Mouse (Mus musculus) forebrain, embryonic 12.5 days (tissue): ENCODE data around the gene Ube2z. TPM values are rescaled to one million over a fixed set of nuclear protein-coding genes. Genes with fewer than 3 reads are reported as not detected.

Experiments
- ATAC-seq: fragments of 200-750 bp; cut with Nextera tagmentation; 2 replicates; pipeline ENCODE4 v1.8.0; 2017; ENCODE audit warnings: moderate TSS enrichment; ENCODE audit not compliant: low FRiP score
- H3K27ac ChIP-seq: fragments of 300-500 bp; sonication (generic); 2 replicates; pipeline ENCODE4 v1.5.1; 2016; ENCODE audit warnings: mild to moderate bottlenecking
- H3K27me3 ChIP-seq: fragments of 300-500 bp; sonication (generic); 2 replicates; pipeline ENCODE4 v1.6.1; 2016; ENCODE audit warnings: mild to moderate bottlenecking
- H3K36me3 ChIP-seq: fragments of 300-500 bp; sonication (generic); replicated peaks from 2 replicates; pipeline ENCODE4 v1.6.1; 2016; ENCODE audit warnings: mild to moderate bottlenecking
- H3K4me1 ChIP-seq: fragments of 300-500 bp; sonication (generic); 2 replicates; pipeline ENCODE4 v1.6.1; 2016
- H3K4me2 ChIP-seq: fragments of 300-500 bp; sonication (generic); 2 replicates; pipeline ENCODE4 v1.6.1; 2016; ENCODE audit warnings: mild to moderate bottlenecking, moderate library complexity
- H3K4me3 ChIP-seq: fragments of 300-500 bp; sonication (generic); replicated peaks from 2 replicates; pipeline ENCODE4 v1.5.1; 2016; ENCODE audit warnings: mild to moderate bottlenecking
- H3K9ac ChIP-seq: fragments of 300-500 bp; sonication (generic); 2 replicates; pipeline ENCODE4 v1.6.1; 2016; ENCODE audit warnings: mild to moderate bottlenecking
- H3K9me3 ChIP-seq: fragments of 300-500 bp; sonication (generic); 2 replicates; pipeline ENCODE4 v1.6.1; 2016
- WGBS: fragments of 180-500 bp; shearing (Covaris S2); methylation state at CpG from one replicate; pipeline ENCODE4 v1.1.7; 2016; 5-methylcytosine and 5-hydroxymethylcytosine counted together
- polyA plus RNA-seq: library from polyadenylated mRNA; unstranded; fragments of >200 nt; fragmentation: Nextera tagmentation; extraction: Ambion mirVana; gene quantifications from 2 replicates; pipeline ENCODE4 v1.2.1, GENCODE M21; 2016

Ube2z gene
- polyA plus RNA-seq, 1 experiment from 2014 or later: 30.4 TPM

DNA sequence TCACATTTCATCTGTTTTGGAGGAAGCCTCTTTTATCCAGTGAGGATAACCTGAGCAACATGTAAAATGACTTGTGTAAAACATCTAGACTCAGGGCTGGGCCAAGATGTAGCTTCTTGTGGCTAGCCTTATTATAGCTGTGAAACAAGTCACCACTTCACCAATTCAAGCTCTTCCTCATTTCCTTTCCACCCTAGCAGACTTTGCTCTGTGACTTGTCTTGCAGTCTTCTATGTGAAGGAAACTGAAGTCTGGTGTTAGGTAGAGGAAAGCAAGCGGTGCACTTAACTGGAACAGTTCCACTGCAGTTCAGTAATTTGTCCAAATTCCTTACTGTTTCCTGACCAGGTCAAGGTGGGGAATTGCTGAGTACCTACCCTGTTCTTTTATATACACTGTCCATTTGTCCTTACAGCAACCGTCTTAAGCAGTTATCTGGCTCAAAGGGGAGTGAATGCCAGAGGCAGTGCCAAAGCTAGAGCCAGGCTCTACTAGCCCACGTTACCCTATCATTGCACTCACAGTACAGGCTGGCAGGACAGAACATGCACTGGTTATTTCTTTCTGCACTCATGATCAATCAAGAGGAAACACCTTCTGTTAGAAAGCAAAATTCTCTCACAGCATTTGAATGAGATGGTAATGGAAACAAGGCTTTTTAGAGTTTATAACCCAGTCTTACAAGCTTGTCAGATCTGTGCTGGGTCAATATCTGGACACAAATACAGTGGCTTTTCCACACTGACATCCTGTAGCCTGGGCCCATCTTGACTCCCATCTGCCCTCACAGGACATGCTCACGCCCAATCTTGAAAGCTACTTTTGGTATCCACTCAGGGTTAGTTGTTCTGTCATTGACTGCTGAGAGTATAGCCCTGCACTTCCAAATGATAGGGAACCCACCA lies 17.5 kb downstream of the Ube2z start:
- Histone ChIP-seq H3K4me2 (no peak overlapping the region), H3K36me3 (peaks cover 83% of the 10 kb centered on the region), H3K27me3 (no peaks in the 10 kb centered on the region), H3K9ac (no peak overlapping the region), H3K9me3 (no peaks in the 10 kb centered on the region), H3K27ac (no peak overlapping the region), H3K4me1 (no peaks in the 10 kb centered on the region), H3K4me3 (no peak overlapping the region)
- no peak for ATAC-seq
- 88% methylated on average over 4 of the region's 4 CpGs for WGBS

DNA sequence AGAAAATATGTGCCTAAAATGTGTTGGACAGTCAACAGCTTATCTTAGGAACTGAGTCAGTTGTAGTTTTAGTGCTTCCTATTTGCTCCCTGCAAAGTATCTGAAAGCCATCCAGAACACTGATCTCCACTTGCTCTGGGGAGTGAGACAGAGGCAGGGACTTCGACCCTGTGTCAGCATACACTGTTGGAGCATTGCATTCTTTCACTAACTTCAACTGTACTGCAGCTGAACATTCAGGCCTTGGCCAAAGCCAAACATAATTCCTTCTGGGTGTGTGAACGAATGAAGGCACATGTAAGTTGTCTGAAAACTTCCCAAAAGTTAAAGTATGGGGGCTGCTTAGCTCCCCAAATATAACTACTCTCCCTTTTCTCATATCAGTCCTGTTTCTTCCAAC lies 18.4 kb downstream of the Ube2z start:
- Histone ChIP-seq H3K27me3 (no peaks in the 10 kb centered on the region), H3K9me3 (no peaks in the 10 kb centered on the region), H3K36me3 (peaks cover 77% of the 10 kb centered on the region), H3K9ac (no peak overlapping the region), H3K4me3 (no peak overlapping the region), H3K27ac (no peak overlapping the region), H3K4me1 (no peaks in the 10 kb centered on the region), H3K4me2 (no peak overlapping the region)
- no peak for ATAC-seq
- 88% methylated on average over 2 of the region's 2 CpGs for WGBS

GRCm38 (mm10) chr11:96046028-96046427 lies 19.2 kb downstream of the Ube2z start:
- Histone ChIP-seq H3K9me3 (no peaks in the 10 kb centered on the region), H3K9ac (no peak overlapping the region), H3K4me3 (no peak overlapping the region), H3K36me3 (peaks cover 73% of the 10 kb centered on the region), H3K4me2 (no peak overlapping the region), H3K27me3 (no peaks in the 10 kb centered on the region), H3K4me1 (no peaks in the 10 kb centered on the region), H3K27ac (no peak overlapping the region)
- ATAC-seq: no peak
- WGBS: 88% methylated on average over 8 of the region's 8 CpGs

DNA sequence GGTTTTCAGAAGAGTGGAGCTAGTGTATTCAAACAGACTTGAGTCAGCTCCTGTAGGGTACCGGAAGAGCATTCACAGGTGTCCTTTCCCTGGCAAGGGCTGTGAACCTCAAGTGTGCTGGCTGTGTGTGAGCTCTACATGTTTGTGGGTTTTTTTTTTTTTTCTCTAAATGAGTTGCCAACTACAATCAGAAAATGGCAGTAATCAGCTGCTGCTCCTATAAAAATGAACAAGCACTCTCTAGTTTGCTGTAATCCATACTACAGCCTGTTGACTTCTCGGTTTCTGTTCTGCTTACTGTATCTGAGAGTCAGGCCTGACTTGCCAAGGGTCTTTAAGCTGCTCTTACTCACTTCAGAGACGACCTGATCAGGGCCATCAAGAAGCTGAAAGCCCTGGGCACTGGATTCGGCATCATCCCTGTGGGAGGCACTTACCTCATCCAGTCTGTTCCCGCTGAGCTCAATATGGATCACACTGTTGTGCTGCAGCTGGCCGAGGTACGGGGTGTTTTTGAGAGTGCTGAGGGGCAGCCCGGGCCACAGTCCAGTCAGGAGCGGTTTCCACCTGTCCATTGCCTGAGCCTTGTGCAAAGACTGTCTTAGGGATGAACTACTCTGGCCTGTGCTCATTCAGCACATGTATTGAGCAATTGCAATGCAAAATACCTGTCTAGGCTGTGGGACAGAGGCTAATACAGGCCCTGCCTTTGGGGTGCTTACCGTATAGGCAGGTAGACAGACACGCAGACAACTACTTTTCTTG lies 20.2 kb downstream of the Ube2z start:
- Histone ChIP-seq H3K4me1 (no peaks in the 10 kb centered on the region), H3K9ac (no peak overlapping the region), H3K27me3 (no peaks in the 10 kb centered on the region), H3K4me2 (no peak overlapping the region), H3K27ac (no peak overlapping the region), H3K9me3 (no peaks in the 10 kb centered on the region), H3K36me3 (peaks cover 67% of the 10 kb centered on the region), H3K4me3 (no peak overlapping the region)
- WGBS: 88% methylated on average over 11 of the region's 11 CpGs
- no peak for ATAC-seq

DNA sequence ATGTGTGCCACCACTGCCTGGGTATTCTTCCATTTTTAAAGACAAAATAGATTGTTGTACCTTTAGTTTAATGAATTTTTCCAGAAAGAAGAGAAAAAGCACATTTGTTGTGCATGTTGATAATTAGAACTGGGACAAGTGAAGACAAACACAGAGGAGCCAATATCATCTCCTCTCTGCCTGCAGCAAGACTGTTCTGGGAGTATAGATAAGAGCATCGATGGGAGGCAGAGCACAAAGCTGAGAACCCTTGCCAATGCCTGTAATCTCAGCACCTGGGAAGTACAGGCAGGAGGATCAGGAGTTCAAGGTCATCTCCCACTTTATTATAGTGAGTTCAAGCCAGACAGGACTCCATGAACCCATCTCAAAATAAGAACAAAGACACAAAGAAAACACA lies 26.6 kb downstream of the Ube2z start:
- Histone ChIP-seq H3K4me2 (no peak overlapping the region), H3K27me3 (no peaks in the 10 kb centered on the region), H3K9me3 (no peaks in the 10 kb centered on the region), H3K9ac (no peak overlapping the region), H3K4me1 (peaks cover 15% of the 10 kb centered on the region), H3K36me3 (peaks cover 29% of the 10 kb centered on the region), H3K27ac (no peak overlapping the region), H3K4me3 (no peak overlapping the region)
- 100% methylated on average over 1 of the region's 1 CpGs for WGBS
- ATAC-seq: no peak

GRCm38 (mm10) chr11:96037499-96037898 lies 27.7 kb downstream of the Ube2z start:
- Histone ChIP-seq H3K36me3 (peaks cover 25% of the 10 kb centered on the region), H3K4me1 (peaks cover 15% of the 10 kb centered on the region), H3K4me3 (no peak overlapping the region), H3K4me2 (no peak overlapping the region), H3K9ac (no peak overlapping the region), H3K27me3 (no peaks in the 10 kb centered on the region), H3K27ac (no peak overlapping the region), H3K9me3 (no peaks in the 10 kb centered on the region)
- whole genome bisulfite sequencing: 91% methylated on average over 5 of the region's 5 CpGs
- ATAC-seq: no peak

- no peaks in the 10 kb centered on the region for H3K9me3 ChIP-seq
- peaks cover 15% of the 10 kb centered on the region for H3K4me1 ChIP-seq
- ATAC-seq: peak; percentile 23
- 10% methylated on average over 6 of the region's 6 CpGs for WGBS
- peaks cover 14% of the 10 kb centered on the region for H3K36me3 ChIP-seq
- H3K4me3 ChIP-seq: peak overlapping the region; percentile 78
- H3K27me3 ChIP-seq: 0 out of 2 replicates have a peak, but pooled peaks cover 6% of the 10 kb centered on the region
- H3K4me2 ChIP-seq: peak overlapping the region; percentile 98
- H3K9ac ChIP-seq: peak overlapping the region; percentile 74
- peak overlapping the region; percentile 50; the same call in 1 of the 2 replicates for H3K27ac ChIP-seq
Observed at GRCm38 (mm10) chr11:96035133-96035532, 30.1 kb downstream of the Ube2z start.

DNA sequence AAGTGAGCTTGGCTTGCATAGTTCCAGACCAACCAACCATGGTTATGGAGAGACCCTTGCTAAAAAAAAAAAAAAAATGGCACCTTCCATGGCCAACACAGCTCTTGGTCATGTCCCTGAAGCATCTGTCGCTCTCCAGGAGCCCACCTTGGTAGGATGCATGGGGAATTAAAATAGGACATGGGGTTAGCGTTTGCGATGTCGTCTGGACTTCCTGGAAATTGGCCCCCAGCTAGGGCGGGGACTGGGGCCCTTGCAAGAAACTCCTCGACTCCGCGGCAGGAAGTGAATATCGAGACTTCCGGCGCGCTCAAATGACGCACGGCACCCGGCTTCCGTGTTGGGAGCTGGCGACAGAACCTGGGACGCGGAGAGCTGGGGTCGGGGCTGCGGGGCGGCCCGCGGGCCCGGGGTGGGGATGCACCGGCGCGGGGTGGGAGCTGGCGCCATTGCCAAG lies 30.6 kb downstream of the Ube2z start, which contains the start of gene Snf8:
Snf8 (plus strand) TSS at position 290 of the 457 bp plus-strand sequence.
- ATAC-seq: peak; percentile 75; the same call in 1 of the 2 replicates
- peaks cover 10% of the 10 kb centered on the region for H3K36me3 ChIP-seq
- peak within 1 kb of the TSS; percentile 74 for H3K9ac ChIP-seq
- H3K4me3 ChIP-seq: peak within 1 kb of the TSS; percentile 78
- peak within 1 kb of the TSS; percentile 98 for H3K4me2 ChIP-seq
- WGBS: 1% methylated on average over 29 of the region's 29 CpGs
- H3K27ac ChIP-seq: peak within 1 kb of the TSS; percentile 50; the same call in 1 of the 2 replicates
- 0 out of 2 replicates have a peak, but pooled peaks cover 11% of the 10 kb centered on the region for H3K27me3 ChIP-seq
- peaks cover 15% of the 10 kb centered on the region for H3K4me1 ChIP-seq
- no peaks in the 10 kb centered on the region for H3K9me3 ChIP-seq

DNA sequence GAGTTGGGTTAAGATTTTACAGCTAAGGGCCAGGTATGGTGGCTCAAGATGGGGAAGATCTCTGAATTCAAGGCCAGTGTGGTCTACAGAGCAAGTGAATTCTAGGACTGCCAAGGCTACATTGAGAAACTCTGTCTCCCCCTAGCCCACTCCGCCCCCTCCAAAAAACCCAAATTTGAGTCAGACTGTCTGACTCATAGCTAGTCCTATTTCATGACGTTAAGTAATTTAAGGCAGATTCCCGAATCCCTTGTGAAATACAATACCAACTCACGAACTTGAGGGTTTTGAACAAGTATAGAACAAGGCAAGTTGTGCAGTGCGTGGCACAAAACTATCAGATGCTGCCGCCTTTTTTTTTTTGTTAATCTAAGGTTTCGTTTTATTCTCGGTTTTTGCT lies 31.1 kb downstream of the Ube2z start:
- H3K9me3 ChIP-seq: no peaks in the 10 kb centered on the region
- ATAC-seq: no peak
- no peak overlapping the region for H3K27ac ChIP-seq
- peak overlapping the region; percentile 98 for H3K4me2 ChIP-seq
- 0 out of 2 replicates have a peak, but pooled peaks cover 11% of the 10 kb centered on the region for H3K27me3 ChIP-seq
- H3K9ac ChIP-seq: peak overlapping the region; percentile 74; the same call in 1 of the 2 replicates
- H3K4me3 ChIP-seq: peak overlapping the region; percentile 78
- peaks cover 15% of the 10 kb centered on the region for H3K4me1 ChIP-seq
- H3K36me3 ChIP-seq: peaks cover 6% of the 10 kb centered on the region
- 47% methylated on average over 8 of the region's 8 CpGs for WGBS

- Histone ChIP-seq H3K9ac (no peak overlapping the region), H3K4me1 (peaks cover 15% of the 10 kb centered on the region), H3K27me3 (0 out of 2 replicates have a peak, but pooled peaks cover 11% of the 10 kb centered on the region), H3K36me3 (no peaks in the 10 kb centered on the region), H3K9me3 (no peaks in the 10 kb centered on the region), H3K4me3 (no peak overlapping the region), H3K4me2 (no peak overlapping the region), H3K27ac (no peak overlapping the region)
- no peak for ATAC-seq
- WGBS: 100% methylated on average over 2 of the region's 3 CpGs
Observed at GRCm38 (mm10) chr11:96033264-96033663, 31.9 kb downstream of the Ube2z start.

DNA sequence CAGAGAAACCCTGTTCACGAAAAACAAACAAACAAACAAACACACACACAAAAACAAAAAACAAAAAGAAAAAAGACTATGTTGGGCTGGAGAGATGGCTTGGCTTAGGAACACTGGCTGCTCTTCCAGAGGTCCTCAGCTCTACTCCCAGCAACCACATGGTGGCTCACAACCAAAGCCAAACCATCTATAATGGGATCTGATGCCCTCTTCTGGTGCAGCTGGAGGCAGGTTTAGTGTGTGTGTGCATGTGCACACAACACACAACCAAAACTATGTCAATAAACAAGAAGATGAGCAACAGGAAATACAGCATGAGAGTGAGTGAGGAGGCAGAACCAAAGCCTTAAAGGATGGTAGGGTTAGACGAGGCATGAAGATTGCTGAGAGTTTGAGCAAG lies 33.5 kb downstream of the Ube2z start:
- Histone ChIP-seq H3K4me1 (peaks cover 15% of the 10 kb centered on the region), H3K4me3 (no peak overlapping the region), H3K9ac (no peak overlapping the region), H3K36me3 (no peaks in the 10 kb centered on the region), H3K27me3 (0 out of 2 replicates have a peak, but pooled peaks cover 11% of the 10 kb centered on the region), H3K27ac (no peak overlapping the region), H3K9me3 (no peaks in the 10 kb centered on the region), H3K4me2 (no peak overlapping the region)
- no peak for ATAC-seq
- 79% methylated on average over 2 of the region's 2 CpGs for WGBS

GRCm38 (mm10) chr11:96030571-96030970 lies 34.6 kb downstream of the Ube2z start:
- H3K9me3 ChIP-seq: no peaks in the 10 kb centered on the region
- ATAC-seq: no peak
- no peak overlapping the region for H3K27ac ChIP-seq
- H3K4me3 ChIP-seq: no peak overlapping the region
- peaks cover 10% of the 10 kb centered on the region for H3K4me1 ChIP-seq
- no peak overlapping the region for H3K9ac ChIP-seq
- 90% methylated on average over 3 of the region's 3 CpGs for WGBS
- H3K36me3 ChIP-seq: no peaks in the 10 kb centered on the region
- no peak overlapping the region for H3K4me2 ChIP-seq
- 0 out of 2 replicates have a peak, but pooled peaks cover 11% of the 10 kb centered on the region for H3K27me3 ChIP-seq
